Mouse (Mus musculus) gastrocnemius, adult 8-10 months (tissue): ENCODE data around the gene Rap1gds1. TPM values are rescaled to one million over a fixed set of nuclear protein-coding genes. Genes with fewer than 3 reads are reported as not detected.

Experiments
- DNase-seq, 2 experiments: peaks; one replicate each; pipeline ENCODE4 v3.0.0; 2022; ENCODE audit warnings: low spot score in 2 of 2
- total RNA-seq, 4 experiments: library from RNA; stranded (reverse); gene quantifications; 2 replicates each; pipeline ENCODE4 v1.2.4; 2022

Gene Rap1gds1
- total RNA-seq, 4 experiments from 2014 or later: 37.7 to 49.3 (median 41.0) TPM

- no peak for DNase-seq
Measured at GRCm38 (mm10) chr3:138880999-138881724, 193.8 kb downstream of the Rap1gds1 start.

DNA sequence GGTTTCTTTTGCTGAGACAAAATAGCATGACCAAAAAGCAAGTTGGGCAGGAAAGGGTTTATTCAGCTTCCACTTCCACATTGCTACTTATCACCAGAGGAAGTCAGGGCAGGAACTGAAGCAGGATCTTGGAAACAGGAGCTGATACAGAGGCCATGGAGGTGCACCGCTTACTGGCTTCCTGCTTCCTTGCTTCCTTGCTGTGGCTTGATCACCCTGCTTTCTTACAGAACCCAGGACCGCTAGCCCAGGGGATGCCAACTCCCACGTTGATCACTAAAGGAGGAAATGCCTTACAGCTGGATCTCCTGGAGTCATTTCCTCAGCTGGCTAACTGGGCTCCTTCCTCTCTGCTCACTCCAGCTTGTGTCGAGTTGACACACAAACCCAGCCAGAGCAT is 197.3 kb downstream of the Rap1gds1 start:
- DNase-seq: no peak

DNA sequence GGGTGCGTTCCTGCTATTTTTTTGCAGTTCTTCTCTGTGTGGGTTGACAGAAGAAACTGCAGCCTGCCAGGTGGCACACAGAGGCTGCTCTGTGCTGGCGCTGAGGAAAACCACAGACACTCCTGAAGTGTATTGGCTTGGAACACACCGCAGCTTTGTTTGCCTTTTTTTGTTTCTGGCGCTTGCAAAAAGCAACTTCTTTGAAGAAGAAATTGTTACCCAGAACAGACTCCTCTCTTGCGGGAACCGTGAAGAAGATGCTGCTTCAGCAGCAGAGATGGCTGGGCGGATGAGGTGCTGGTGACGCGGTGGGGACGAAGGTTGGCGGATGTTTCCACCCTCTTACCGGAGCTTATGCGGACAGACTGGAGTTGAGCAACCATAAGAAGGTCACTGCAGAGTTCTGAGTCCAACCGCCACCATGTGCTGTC is 198.1 kb downstream of the Rap1gds1 start:
- DNase-seq: no peak

GRCm38 (mm10) chr3:138876418-138876817 is 198.6 kb downstream of the Rap1gds1 start:
- no peak for DNase-seq

GRCm38 (mm10) chr3:138875936-138876335 is 199.1 kb downstream of the Rap1gds1 start:
- no peak for DNase-seq

Other genes starting within 250 kb of the Rap1gds1 start
- not detected for gene Stpg2, start 130.5 kb upstream of the Rap1gds1 start, total RNA-seq